Mouse (Mus musculus): Measurements from ENCODE around the gene Cadps2.

- TF ChIP-seq CTCF (IDR thresholded peaks at IDR 0.05; ENCODE audit: control insufficient read depth, insufficient read depth, low read length) (no peak), POLR2A (IDR thresholded peaks at IDR 0.05; ENCODE audit: borderline replicate concordance, control insufficient read depth, low read depth, low read length) (no peak)
Observed at GRCm38 (mm10) chr6:23462600-23463280, 376.5 kb downstream of the Cadps2 start.
